Mouse (Mus musculus): ENCODE data around the gene Bahcc1.

GRCm38 (mm10) chr11:120283542-120283941 is 50.8 kb downstream of the Bahcc1 start:
- no peak for TF ChIP-seq CTCF (conservative IDR thresholded peaks at IDR 0.05; ENCODE audit: low read length)
- no peak for TF ChIP-seq POU5F1 (IDR thresholded peaks at IDR 0.05; ENCODE audit: borderline replicate concordance, low read length)

Measured in E14TG2a.4 (cell line).